In the genomic region with DNA sequence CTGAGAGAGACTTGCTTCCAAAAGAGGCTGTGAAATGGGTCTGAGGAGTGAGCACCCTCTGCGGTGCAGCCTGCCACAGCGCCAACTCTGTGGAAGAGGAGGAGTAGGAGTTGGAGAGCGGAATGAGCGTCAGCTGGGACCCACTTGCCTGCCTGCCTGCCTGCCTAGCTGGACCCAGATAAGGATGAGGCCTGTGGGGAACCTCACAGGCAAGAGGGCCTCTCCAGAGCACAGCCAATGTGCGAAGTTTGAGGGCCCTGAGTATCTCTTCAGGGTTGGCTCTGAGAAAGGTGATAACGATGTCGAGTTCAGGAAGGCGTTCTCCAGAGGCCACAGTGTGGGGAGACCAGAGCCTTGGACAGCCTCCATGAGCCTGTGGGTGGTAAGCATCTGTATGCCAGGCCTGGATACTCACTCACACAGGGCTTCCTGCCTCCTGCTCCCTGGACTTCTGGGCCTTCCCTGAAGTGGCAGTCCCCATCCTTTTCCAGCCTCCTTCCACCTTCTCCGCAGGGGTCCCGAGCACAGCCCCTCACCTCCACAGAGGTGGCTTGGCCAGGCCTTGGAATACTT, we compare ENCODE assay signal across 17 mouse cellular contexts.
DNase-seq lines count a peak whose midpoint lies in the region; ATAC-seq and TF ChIP-seq lines count a peak whose summit lies in the region.
"Had no signal": no experiment of that assay in that cellular context is flagged by ENCODE, and none has a peak within 500 bp of the region (broad histone marks: within the 10 kb centered on the region; RNA-seq: fewer than 3 reads in every experiment).

No protein-coding gene starts in this region.

- peaks cover 23% of the 10 kb centered on the region for H3K4me1 ChIP-seq in heart, embryonic 13.5 days
- H3K4me1 ChIP-seq in ES-Bruce4 (ENCODE audit: control insufficient read depth, insufficient read depth, low read length), result peaks cover 14% of the 10 kb centered on the region
- H3K4me1 ChIP-seq in embryonic facial prominence, embryonic 10.5 days, result peaks cover 43% of the 10 kb centered on the region
- H3K4me1 ChIP-seq in liver, embryonic 13.5 days (replicated peaks), result peaks cover 33% of the 10 kb centered on the region

- H3K4me2 ChIP-seq in heart, embryonic 13.5 days, result no peak overlapping the region
- peak overlapping the region; percentile 28 for H3K4me2 ChIP-seq in liver, embryonic 13.5 days
- H3K4me2 ChIP-seq: hindbrain, embryonic 15.5 days had no signal

- no peak for TF ChIP-seq POLR2A in ES-Bruce4 (IDR thresholded peaks at IDR 0.05; ENCODE audit: insufficient read depth, low read length)

- peak overlapping the region; percentile 42; the same call in 1 of the 2 replicates for H3K27ac ChIP-seq in heart, embryonic 13.5 days (replicated peaks)
- H3K27ac ChIP-seq in ES-Bruce4 (ENCODE audit: insufficient read depth, low read length), result no peak overlapping the region
- peak overlapping the region; percentile 82 for H3K27ac ChIP-seq in embryonic facial prominence, embryonic 10.5 days (replicated peaks)
- peak overlapping the region; percentile 65 for H3K27ac ChIP-seq in liver, embryonic 13.5 days
- H3K27ac ChIP-seq: hindbrain, embryonic 15.5 days had no signal

- TF ChIP-seq CTCF in ES-Bruce4 (IDR thresholded peaks at IDR 0.05; ENCODE audit: low read depth, low read length), result no peak

- no peak for DNase-seq in heart, postnatal 10 days
- no peak for DNase-seq in embryonic facial prominence, embryonic 10.5 days (ENCODE audit: low spot score)
- DNase-seq in liver, embryonic 13.5 days, result peak; percentile 28
- DNase-seq in gastrocnemius, postnatal 10 days, result no peak
- DNase-seq in lung, postnatal 4 days, result no peak
- no peak for DNase-seq in layer of hippocampus, adult 9-10 months (ENCODE audit: low spot score)
- DNase-seq: kidney, adult 18-20 months; kidney, postnatal 36 days; layer of hippocampus, postnatal 36 days; left cerebral cortex, postnatal 4 days; lung, postnatal 14 days; thymus, postnatal 36 days had no signal

- intact Hi-C loops in heart, postnatal 10 days (cut with DNase I), result no loop called here

- ATAC-seq in heart, embryonic 13.5 days (ENCODE audit: extremely low read depth, insufficient number of reproducible peaks, low FRiP score, low TSS enrichment), result peak; percentile 25; the same call in 1 of the 2 replicates
- peak; percentile 90 for ATAC-seq in liver, embryonic 13.5 days (ENCODE audit: low read depth)
- ATAC-seq: activated CD4-positive, CD25-positive, alpha-beta regulatory T cell, adult 4 months had no signal

- no peaks in the 10 kb centered on the region for H3K36me3 ChIP-seq in heart, embryonic 13.5 days
- no peaks in the 10 kb centered on the region for H3K36me3 ChIP-seq in ES-Bruce4 (ENCODE audit: control insufficient read depth, insufficient read depth, low read length, poor library complexity, severe bottlenecking)
- H3K36me3 ChIP-seq in embryonic facial prominence, embryonic 10.5 days (replicated peaks), result no peaks in the 10 kb centered on the region
- H3K36me3 ChIP-seq in liver, embryonic 13.5 days, result no peaks in the 10 kb centered on the region
- H3K36me3 ChIP-seq: hindbrain, embryonic 15.5 days had no signal

- 36% methylated on average over 10 of the region's 10 CpGs for WGBS in heart, embryonic 13.5 days
- 86% methylated on average over 10 of the region's 10 CpGs for WGBS in embryonic facial prominence, embryonic 10.5 days
- 47% methylated on average over 10 of the region's 10 CpGs for WGBS in liver, embryonic 13.5 days (ENCODE audit: insufficient replicate concordance)

- no peaks in the 10 kb centered on the region for H3K9me3 ChIP-seq in heart, embryonic 13.5 days
- no peaks in the 10 kb centered on the region for H3K9me3 ChIP-seq in ES-Bruce4 (replicated peaks; ENCODE audit: control insufficient read depth, insufficient read depth, low read length, poor library complexity, severe bottlenecking)
- no peaks in the 10 kb centered on the region for H3K9me3 ChIP-seq in embryonic facial prominence, embryonic 10.5 days
- H3K9me3 ChIP-seq in liver, embryonic 13.5 days (replicated peaks), result no peaks in the 10 kb centered on the region
- H3K9me3 ChIP-seq: hindbrain, embryonic 15.5 days had no signal

- TF ChIP-seq EP300 in ES-Bruce4 (IDR thresholded peaks at IDR 0.05; ENCODE audit: insufficient read depth, low read depth, low read length), result no peak

- H3K4me3 ChIP-seq in heart, embryonic 13.5 days, result no peak overlapping the region
- H3K4me3 ChIP-seq in ES-Bruce4 (ENCODE audit: low read depth, low read length), result no peak overlapping the region
- no peak overlapping the region for H3K4me3 ChIP-seq in embryonic facial prominence, embryonic 10.5 days
- no peak overlapping the region for H3K4me3 ChIP-seq in liver, embryonic 13.5 days (replicated peaks)
- H3K4me3 ChIP-seq: hindbrain, embryonic 15.5 days; myocyte had no signal

- 0 out of 2 replicates have a peak overlapping the region, but pooled peaks have one; percentile 14 for H3K9ac ChIP-seq in heart, embryonic 13.5 days
- peak overlapping the region; percentile 16; the same call in 1 of the 2 replicates for H3K9ac ChIP-seq in ES-Bruce4 (ENCODE audit: low read depth, poor library complexity, severe bottlenecking)
- no peak overlapping the region for H3K9ac ChIP-seq in liver, embryonic 13.5 days
- H3K9ac ChIP-seq: hindbrain, embryonic 15.5 days had no signal

- H3K27me3 ChIP-seq in heart, embryonic 13.5 days (replicated peaks), result peaks cover 26% of the 10 kb centered on the region; the same call in 1 of the 2 replicates
- H3K27me3 ChIP-seq in ES-Bruce4 (ENCODE audit: control insufficient read depth, insufficient read depth, low read length, poor library complexity, severe bottlenecking), result no peaks in the 10 kb centered on the region
- peaks cover 22% of the 10 kb centered on the region for H3K27me3 ChIP-seq in embryonic facial prominence, embryonic 10.5 days (replicated peaks; ENCODE audit: low read depth, poor library complexity, severe bottlenecking)
- no peaks in the 10 kb centered on the region for H3K27me3 ChIP-seq in liver, embryonic 13.5 days
- H3K27me3 ChIP-seq: hindbrain, embryonic 15.5 days had no signal
